Mouse (Mus musculus): ENCODE data around the gene Cadm3. TPM values are rescaled to one million over a fixed set of nuclear protein-coding genes. Genes with fewer than 3 reads are reported as not detected.

Gene Cadm3
- polyA plus RNA-seq, 1 experiment = 0.09 TPM

- no peak overlapping the region for H3K4me3 ChIP-seq (ENCODE audit: insufficient read depth, poor library complexity, severe bottlenecking)
- no peak for TF ChIP-seq CEBPB (IDR thresholded peaks at IDR 0.05; ENCODE audit: low read depth)
- no peak for TF ChIP-seq MYOG (IDR thresholded peaks at IDR 0.05; ENCODE audit: control insufficient read depth, extremely low read depth, insufficient read length)
- no peak for TF ChIP-seq MYOD1 (IDR thresholded peaks at IDR 0.05; ENCODE audit: control insufficient read depth, insufficient read length, low read depth)
- no peak for TF ChIP-seq CTCF (IDR thresholded peaks at IDR 0.05; ENCODE audit: control insufficient read depth, insufficient read depth, insufficient read length)
- no peak for TF ChIP-seq USF1 (IDR thresholded peaks at IDR 0.05; ENCODE audit: low read depth)
- TF ChIP-seq MAX (IDR thresholded peaks at IDR 0.05) = no peak
Measured at GRCm38 (mm10) chr1:173339543-173339942, 28.0 kb downstream of the Cadm3 start.

GRCm38 (mm10) chr1:173337008-173337407 is 30.5 kb downstream of the Cadm3 start:
- Histone ChIP-seq H3K79me2 (ENCODE audit: control insufficient read depth, insufficient read depth) (no peaks in the 10 kb centered on the region), H3K79me3 (ENCODE audit: low read depth) (no peaks in the 10 kb centered on the region), H3K27me3 (ENCODE audit: control insufficient read depth, insufficient read depth, insufficient read length) (no peaks in the 10 kb centered on the region), H3K4me3 (ENCODE audit: insufficient read depth, poor library complexity, severe bottlenecking) (no peak overlapping the region), H3K36me3 (ENCODE audit: control insufficient read depth, insufficient read depth) (no peaks in the 10 kb centered on the region), H3ac (ENCODE audit: control insufficient read depth, insufficient read length, low read depth) (no peak overlapping the region)
- TF ChIP-seq CTCF (IDR thresholded peaks at IDR 0.05; ENCODE audit: control insufficient read depth, insufficient read depth, insufficient read length) (no peak), MYOG (IDR thresholded peaks at IDR 0.05; ENCODE audit: control insufficient read depth, extremely low read depth, insufficient read length) (no peak), USF1 (IDR thresholded peaks at IDR 0.05; ENCODE audit: low read depth) (no peak), FOSL1 (IDR thresholded peaks at IDR 0.05; ENCODE audit: insufficient read depth, low read length, poor library complexity, severe bottlenecking) (no peak), MYOD1 (IDR thresholded peaks at IDR 0.05; ENCODE audit: control insufficient read depth, insufficient read length, low read depth) (no peak), CEBPB (IDR thresholded peaks at IDR 0.05; ENCODE audit: low read depth) (no peak), MAX (IDR thresholded peaks at IDR 0.05) (no peak)

More at GRCm38 (mm10) chr1:173339543-173339942, 28.0 kb downstream of the Cadm3 start:
- no peaks in the 10 kb centered on the region for H3K36me3 ChIP-seq (ENCODE audit: control insufficient read depth, insufficient read depth)
- H3K79me3 ChIP-seq (ENCODE audit: low read depth) = no peaks in the 10 kb centered on the region
- no peaks in the 10 kb centered on the region for H3K27me3 ChIP-seq (ENCODE audit: control insufficient read depth, insufficient read depth, insufficient read length)
- H3ac ChIP-seq (ENCODE audit: control insufficient read depth, insufficient read length, low read depth) = no peak overlapping the region
- H3K79me2 ChIP-seq (ENCODE audit: control insufficient read depth, insufficient read depth) = no peaks in the 10 kb centered on the region

- Histone ChIP-seq H3K4me3 (ENCODE audit: insufficient read depth, poor library complexity, severe bottlenecking) (no peak overlapping the region), H3K79me3 (ENCODE audit: low read depth) (no peaks in the 10 kb centered on the region), H3K27me3 (ENCODE audit: control insufficient read depth, insufficient read depth, insufficient read length) (no peaks in the 10 kb centered on the region), H3ac (ENCODE audit: control insufficient read depth, insufficient read length, low read depth) (no peak overlapping the region), H3K36me3 (ENCODE audit: control insufficient read depth, insufficient read depth) (no peaks in the 10 kb centered on the region), H3K79me2 (ENCODE audit: control insufficient read depth, insufficient read depth) (no peaks in the 10 kb centered on the region)
- TF ChIP-seq FOSL1 (IDR thresholded peaks at IDR 0.05; ENCODE audit: insufficient read depth, low read length, poor library complexity, severe bottlenecking) = no peak
- TF ChIP-seq CTCF (IDR thresholded peaks at IDR 0.05; ENCODE audit: control insufficient read depth, insufficient read depth, insufficient read length) = no peak
- no peak for TF ChIP-seq USF1 (IDR thresholded peaks at IDR 0.05; ENCODE audit: low read depth)
Measured at GRCm38 (mm10) chr1:173335903-173336302, 31.6 kb downstream of the Cadm3 start.

- TF ChIP-seq MYOG (IDR thresholded peaks at IDR 0.05; ENCODE audit: control insufficient read depth, extremely low read depth, insufficient read length) (no peak), CTCF (IDR thresholded peaks at IDR 0.05; ENCODE audit: control insufficient read depth, insufficient read depth, insufficient read length) (no peak)
- Histone ChIP-seq H3K4me3 (ENCODE audit: insufficient read depth, poor library complexity, severe bottlenecking) (no peak within 1 kb of the TSS), H3ac (ENCODE audit: control insufficient read depth, insufficient read length, low read depth) (no peak within 1 kb of the TSS), H3K27me3 (ENCODE audit: control insufficient read depth, insufficient read depth, insufficient read length) (no peaks in the 10 kb centered on the region), H3K79me3 (ENCODE audit: low read depth) (no peaks in the 10 kb centered on the region), H3K36me3 (ENCODE audit: control insufficient read depth, insufficient read depth) (no peaks in the 10 kb centered on the region), H3K79me2 (ENCODE audit: control insufficient read depth, insufficient read depth) (no peaks in the 10 kb centered on the region)
Measured at GRCm38 (mm10) chr1:173333312-173334253, 33.9 kb downstream of the Cadm3 start, which contains the start of gene Ackr1. Gene Ackr1, minus strand, starts transcription at chr1:173333750.

DNA sequence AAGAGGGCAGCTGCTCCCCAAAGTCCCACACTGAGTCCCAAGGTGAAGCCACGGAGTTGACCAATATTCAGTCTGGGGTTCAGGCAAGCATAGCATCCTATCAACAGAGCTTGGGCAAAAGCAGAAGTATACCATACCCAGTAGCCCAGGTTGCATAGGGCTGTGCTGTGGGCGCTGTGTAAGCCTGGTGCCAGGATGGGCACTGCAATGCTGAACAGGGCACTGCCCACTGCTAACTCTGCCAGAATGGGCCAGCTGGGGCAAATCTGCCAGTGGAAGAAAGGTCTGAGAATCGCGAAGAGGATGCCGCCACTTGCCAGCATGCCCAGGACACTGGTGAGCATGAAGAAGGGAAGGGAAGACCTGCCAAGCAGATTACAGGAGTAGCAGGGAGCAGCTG is 35.1 kb downstream of the Cadm3 start:
- Histone ChIP-seq H3K79me3 (ENCODE audit: low read depth) (no peaks in the 10 kb centered on the region), H3K79me2 (ENCODE audit: control insufficient read depth, insufficient read depth) (no peaks in the 10 kb centered on the region), H3K36me3 (ENCODE audit: control insufficient read depth, insufficient read depth) (no peaks in the 10 kb centered on the region), H3K27me3 (ENCODE audit: control insufficient read depth, insufficient read depth, insufficient read length) (no peaks in the 10 kb centered on the region), H3K4me3 (ENCODE audit: insufficient read depth, poor library complexity, severe bottlenecking) (no peak overlapping the region), H3ac (ENCODE audit: control insufficient read depth, insufficient read length, low read depth) (no peak overlapping the region)
- TF ChIP-seq MYOG (IDR thresholded peaks at IDR 0.05; ENCODE audit: control insufficient read depth, extremely low read depth, insufficient read length) (no peak), CTCF (IDR thresholded peaks at IDR 0.05; ENCODE audit: control insufficient read depth, insufficient read depth, insufficient read length) (no peak), USF1 (IDR thresholded peaks at IDR 0.05; ENCODE audit: low read depth) (no peak), MYOD1 (IDR thresholded peaks at IDR 0.05; ENCODE audit: control insufficient read depth, insufficient read length, low read depth) (no peak), CEBPB (IDR thresholded peaks at IDR 0.05; ENCODE audit: low read depth) (no peak), MAX (IDR thresholded peaks at IDR 0.05) (no peak), FOSL1 (IDR thresholded peaks at IDR 0.05; ENCODE audit: insufficient read depth, low read length, poor library complexity, severe bottlenecking) (no peak)

GRCm38 (mm10) chr1:173329743-173330142 is 37.8 kb downstream of the Cadm3 start:
- no peak for TF ChIP-seq MYOG (IDR thresholded peaks at IDR 0.05; ENCODE audit: control insufficient read depth, extremely low read depth, insufficient read length)
- no peak for TF ChIP-seq CEBPB (IDR thresholded peaks at IDR 0.05; ENCODE audit: low read depth)
- TF ChIP-seq FOSL1 (IDR thresholded peaks at IDR 0.05; ENCODE audit: insufficient read depth, low read length, poor library complexity, severe bottlenecking) = no peak
- TF ChIP-seq MYOD1 (IDR thresholded peaks at IDR 0.05; ENCODE audit: control insufficient read depth, insufficient read length, low read depth) = no peak
- no peak for TF ChIP-seq CTCF (IDR thresholded peaks at IDR 0.05; ENCODE audit: control insufficient read depth, insufficient read depth, insufficient read length)
- TF ChIP-seq USF1 (IDR thresholded peaks at IDR 0.05; ENCODE audit: low read depth) = no peak
- no peak for TF ChIP-seq MAX (IDR thresholded peaks at IDR 0.05)
- Histone ChIP-seq H3ac (ENCODE audit: control insufficient read depth, insufficient read length, low read depth) (no peak overlapping the region), H3K4me3 (ENCODE audit: insufficient read depth, poor library complexity, severe bottlenecking) (no peak overlapping the region), H3K79me2 (ENCODE audit: control insufficient read depth, insufficient read depth) (no peaks in the 10 kb centered on the region), H3K36me3 (ENCODE audit: control insufficient read depth, insufficient read depth) (no peaks in the 10 kb centered on the region), H3K27me3 (ENCODE audit: control insufficient read depth, insufficient read depth, insufficient read length) (no peaks in the 10 kb centered on the region), H3K79me3 (ENCODE audit: low read depth) (no peaks in the 10 kb centered on the region)
